Mouse (Mus musculus) T-helper 1 cell (primary cell): ENCODE data around the gene Mfsd12.

Experiments
- in situ Hi-C: fragments of 300-600 bp; cut with MboI, MseI; formaldehyde crosslinking; loops from one replicate; pipeline ENCODE4 v1.15.1; 2025; ENCODE audit warnings: high pct_unique_total_duplicates

Mfsd12 gene

GRCm38 (mm10) chr10:81356991-81357844 is at the start of gene Mfsd12:
Mfsd12 (plus strand) TSS chr10:81357491.
- in situ Hi-C loops: no loop called here

- in situ Hi-C loops: no loop called here
Observed at GRCm38 (mm10) chr10:81309571-81309970, 47.7 kb upstream of the Mfsd12 start.

GRCm38 (mm10) chr10:81313581-81313980 is 43.7 kb upstream of the Mfsd12 start:
- in situ Hi-C loops: no loop called here

- in situ Hi-C loops: no loop called here
Observed at GRCm38 (mm10) chr10:81314201-81314600, 43.1 kb upstream of the Mfsd12 start.

DNA sequence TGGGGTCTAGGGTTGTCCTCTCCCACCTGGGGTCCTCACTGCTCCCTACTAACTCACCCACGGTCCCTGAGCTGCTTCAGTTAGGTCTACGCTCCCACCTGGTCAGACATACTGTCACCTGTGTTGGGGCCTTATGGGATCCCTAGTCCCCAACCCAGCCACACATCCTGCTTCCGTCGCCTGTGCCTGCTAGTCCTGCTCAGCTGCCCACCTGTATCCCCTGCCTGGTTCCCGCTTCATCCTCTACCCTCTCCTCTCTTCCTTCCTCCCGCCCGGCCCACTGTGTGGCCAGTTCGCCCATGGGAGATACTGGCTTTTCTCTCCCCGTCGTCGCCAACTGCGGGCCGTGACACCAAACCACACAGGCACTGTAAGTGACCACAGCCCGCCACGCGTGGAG is 41.7 kb upstream of the Mfsd12 start:
- in situ Hi-C loops: no loop called here

DNA sequence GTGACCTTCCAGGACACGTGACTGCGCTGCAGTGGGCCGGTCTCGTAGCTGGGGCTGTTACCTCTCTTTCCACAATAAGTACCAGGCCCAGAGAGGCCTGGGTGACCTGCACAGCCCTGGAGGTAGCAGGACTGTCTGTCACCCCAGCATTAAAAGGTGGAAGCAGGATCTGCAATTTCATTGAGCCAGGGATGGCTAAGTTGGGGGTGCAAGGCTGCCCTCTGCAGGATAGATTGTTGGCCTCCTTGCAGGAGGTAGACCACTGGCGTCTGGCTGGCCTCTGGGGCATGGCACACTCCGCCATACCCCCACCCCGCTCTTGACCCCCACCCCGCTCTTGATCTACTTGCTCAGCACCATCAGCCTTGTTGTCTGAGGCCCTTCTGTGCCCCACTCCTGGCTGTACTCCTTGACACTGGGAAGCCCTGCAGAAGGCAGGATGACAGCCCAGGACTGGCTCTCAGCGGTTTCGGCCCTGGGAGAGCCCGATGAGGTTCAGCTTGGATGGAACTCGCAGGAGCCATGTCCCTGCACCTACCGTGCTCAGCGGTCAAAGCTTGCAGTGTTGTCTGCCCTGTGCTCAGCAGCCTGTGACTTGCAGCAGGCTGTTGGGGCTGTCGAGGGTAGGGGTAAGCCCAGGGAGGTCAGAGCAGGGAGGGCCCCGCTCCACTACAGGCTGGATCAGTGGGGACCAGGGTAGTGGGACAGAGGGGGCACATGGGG is 40.8 kb upstream of the Mfsd12 start:
- in situ Hi-C loops: no loop called here

GRCm38 (mm10) chr10:81317273-81317672 is 40.0 kb upstream of the Mfsd12 start:
- in situ Hi-C loops: no loop called here

- in situ Hi-C loops: no loop called here
Observed at GRCm38 (mm10) chr10:81318589-81319329, 38.5 kb upstream of the Mfsd12 start.

GRCm38 (mm10) chr10:81319330-81319699 is 38.0 kb upstream of the Mfsd12 start:
- in situ Hi-C loops: no loop called here

DNA sequence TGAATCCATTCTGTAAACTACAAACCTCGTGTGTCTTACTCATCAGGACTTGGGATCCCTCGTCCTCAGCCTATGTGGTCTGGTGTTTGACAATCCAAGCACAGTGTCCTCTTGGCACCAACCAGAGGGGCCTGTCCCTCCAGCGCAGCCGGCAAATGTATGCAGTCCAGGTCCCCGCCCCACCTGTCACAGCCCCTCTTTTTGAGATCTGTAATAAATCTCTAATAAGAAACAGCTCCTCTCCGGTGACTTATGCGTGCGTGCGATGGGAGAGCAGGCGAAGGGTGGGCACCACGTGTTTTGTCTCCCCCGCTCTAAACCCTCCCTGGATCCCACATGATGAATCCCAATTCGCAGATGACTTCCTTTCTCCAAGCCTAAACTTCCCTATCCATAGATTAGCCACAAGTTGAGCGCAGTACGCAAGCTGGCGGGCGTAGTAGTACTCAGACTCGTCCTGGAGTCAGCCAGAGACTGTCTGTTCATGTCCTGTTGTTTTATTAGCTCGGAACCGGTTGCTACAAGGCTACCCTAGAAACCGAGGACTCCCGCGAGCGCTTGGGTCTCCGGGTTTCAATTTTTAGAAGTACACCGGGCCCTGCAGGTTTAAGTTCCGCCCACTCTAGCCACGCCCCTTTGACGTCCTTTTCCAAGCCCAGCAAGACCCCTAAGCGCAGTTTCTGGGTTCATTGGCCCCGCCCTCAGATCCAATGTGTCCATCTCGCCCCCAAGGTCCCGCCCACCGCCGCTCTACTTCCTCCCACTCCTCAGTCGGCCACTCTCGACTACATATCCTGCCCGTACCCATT is 37.3 kb upstream of the Mfsd12 start:
- in situ Hi-C loops: no loop called here

DNA sequence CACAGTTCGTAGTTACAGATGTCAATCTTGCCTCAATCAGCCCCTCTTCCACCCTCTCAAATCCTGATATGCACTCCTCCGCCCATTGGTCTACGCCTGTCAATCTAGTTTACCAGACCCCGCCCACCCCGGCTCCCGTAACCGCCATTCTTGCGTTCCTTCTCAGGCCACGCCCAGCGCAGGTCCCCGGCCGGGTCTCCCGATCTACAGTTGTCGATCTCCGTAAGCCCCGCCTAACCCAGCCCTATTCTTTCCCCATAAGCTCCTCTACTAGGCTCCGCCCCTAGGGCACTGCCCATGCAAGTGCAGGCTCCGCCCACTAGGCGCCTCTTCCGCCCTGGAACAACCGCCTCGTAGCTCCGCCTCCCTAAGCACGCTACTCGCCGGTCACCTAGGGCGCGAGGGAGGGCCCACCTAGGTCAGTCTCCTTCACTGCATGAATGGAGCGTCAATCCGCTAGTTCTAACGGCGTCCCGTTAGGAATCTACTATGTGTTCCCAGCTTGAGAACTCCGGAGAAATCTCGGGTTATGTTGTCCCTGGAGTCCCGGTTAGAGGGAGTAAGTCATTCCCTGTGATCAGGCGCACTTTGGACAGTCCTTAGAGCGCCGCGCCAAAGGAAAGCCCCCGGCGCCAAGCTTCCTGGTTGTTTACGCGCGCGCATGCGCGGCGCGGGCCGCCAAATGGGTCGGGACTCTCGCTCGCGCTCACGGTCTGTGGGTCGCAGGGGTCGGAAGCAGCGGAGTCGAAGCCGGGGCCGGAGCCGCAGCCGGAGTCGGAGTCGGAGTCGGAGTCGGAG is 36.5 kb upstream of the Mfsd12 start, which contains the start of gene Cactin:
Gene Cactin, plus strand, starts transcription at position 554 of the 798 bp plus-strand sequence.
- in situ Hi-C loops: no loop called here

GRCm38 (mm10) chr10:81321436-81321835 is 35.9 kb upstream of the Mfsd12 start:
- in situ Hi-C loops: no loop called here

DNA sequence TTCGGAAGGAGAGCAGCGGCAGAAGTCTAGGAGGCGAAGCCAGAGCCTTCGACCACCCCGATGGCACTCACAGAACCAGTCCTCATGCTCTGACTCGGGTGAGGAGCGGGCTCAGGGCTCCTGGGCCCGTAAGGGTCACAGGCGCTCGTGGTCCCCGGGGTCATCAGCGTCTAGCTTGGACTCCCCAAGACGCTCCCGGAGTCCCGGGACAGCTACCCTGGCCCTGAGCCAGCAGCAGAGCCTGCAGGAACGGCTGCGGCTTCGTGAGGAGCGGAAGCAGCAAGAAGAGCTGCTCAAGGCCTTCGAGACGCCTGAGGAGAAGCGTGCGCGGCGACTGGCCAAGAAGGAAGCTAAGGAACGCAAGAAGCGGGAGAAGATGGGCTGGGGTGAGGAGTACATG is 34.8 kb upstream of the Mfsd12 start:
- in situ Hi-C loops: no loop called here

GRCm38 (mm10) chr10:81323141-81323775 is 34.0 kb upstream of the Mfsd12 start:
- in situ Hi-C loops: no loop called here

- in situ Hi-C loops: no loop called here
Observed at GRCm38 (mm10) chr10:81323791-81324530, 33.3 kb upstream of the Mfsd12 start.

GRCm38 (mm10) chr10:81325176-81325575 is 32.1 kb upstream of the Mfsd12 start:
- in situ Hi-C loops: no loop called here

DNA sequence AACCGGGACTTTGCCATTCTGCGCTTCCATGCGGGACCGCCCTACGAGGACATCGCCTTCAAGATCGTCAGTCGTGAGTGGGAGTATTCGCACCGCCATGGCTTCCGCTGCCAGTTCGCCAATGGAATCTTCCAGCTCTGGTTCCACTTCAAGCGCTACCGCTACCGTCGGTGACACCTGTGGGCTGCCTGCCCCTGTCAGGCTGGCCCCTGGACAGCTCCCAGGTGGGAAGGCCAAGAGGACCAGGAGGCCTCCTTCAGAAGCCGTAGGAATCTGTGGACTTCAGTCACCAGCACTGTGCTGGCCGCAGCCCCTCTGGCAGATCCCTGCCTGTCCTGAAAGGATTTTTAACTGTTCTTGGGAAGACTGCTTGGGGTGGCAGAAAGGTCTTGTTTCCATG is 31.5 kb upstream of the Mfsd12 start:
- in situ Hi-C loops: no loop called here

- in situ Hi-C loops: no loop called here
Observed at GRCm38 (mm10) chr10:81326858-81327257, 30.4 kb upstream of the Mfsd12 start.

DNA sequence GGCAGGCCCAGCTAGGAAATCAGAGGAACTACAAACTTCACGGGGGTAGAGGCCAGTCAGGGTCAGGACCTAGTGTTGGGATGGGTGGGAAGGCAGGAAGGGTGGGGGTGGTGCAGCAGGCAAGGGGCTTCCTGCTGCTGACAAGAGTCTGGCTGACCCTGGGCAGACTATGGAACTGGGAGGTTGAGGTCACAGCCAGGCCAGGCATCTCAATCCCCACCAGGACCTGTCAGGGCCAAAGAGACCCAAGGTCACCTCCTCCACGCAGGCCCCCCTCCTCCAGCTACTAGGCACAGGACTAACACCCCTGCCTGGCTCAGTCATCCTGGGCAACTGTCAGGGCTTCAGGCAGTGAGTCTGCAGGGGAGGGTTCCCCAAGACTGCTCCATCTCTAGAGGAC is 29.3 kb upstream of the Mfsd12 start:
- in situ Hi-C loops: no loop called here
